Mouse (Mus musculus) lung, postnatal 0 days (tissue): Measurements from ENCODE around the gene Fam19a3.

Source experiments
- CTCF ChIP-seq: IDR thresholded peaks from 2 replicates; pipeline ENCODE4 v1.5.1; 2016; ENCODE audit warnings: antibody characterized with exemption, mild to moderate bottlenecking
- EP300 ChIP-seq: IDR thresholded peaks from 2 replicates; pipeline ENCODE4 v1.6.1; 2016; ENCODE audit warnings: antibody characterized with exemption, mild to moderate bottlenecking, control low read depth

DNA sequence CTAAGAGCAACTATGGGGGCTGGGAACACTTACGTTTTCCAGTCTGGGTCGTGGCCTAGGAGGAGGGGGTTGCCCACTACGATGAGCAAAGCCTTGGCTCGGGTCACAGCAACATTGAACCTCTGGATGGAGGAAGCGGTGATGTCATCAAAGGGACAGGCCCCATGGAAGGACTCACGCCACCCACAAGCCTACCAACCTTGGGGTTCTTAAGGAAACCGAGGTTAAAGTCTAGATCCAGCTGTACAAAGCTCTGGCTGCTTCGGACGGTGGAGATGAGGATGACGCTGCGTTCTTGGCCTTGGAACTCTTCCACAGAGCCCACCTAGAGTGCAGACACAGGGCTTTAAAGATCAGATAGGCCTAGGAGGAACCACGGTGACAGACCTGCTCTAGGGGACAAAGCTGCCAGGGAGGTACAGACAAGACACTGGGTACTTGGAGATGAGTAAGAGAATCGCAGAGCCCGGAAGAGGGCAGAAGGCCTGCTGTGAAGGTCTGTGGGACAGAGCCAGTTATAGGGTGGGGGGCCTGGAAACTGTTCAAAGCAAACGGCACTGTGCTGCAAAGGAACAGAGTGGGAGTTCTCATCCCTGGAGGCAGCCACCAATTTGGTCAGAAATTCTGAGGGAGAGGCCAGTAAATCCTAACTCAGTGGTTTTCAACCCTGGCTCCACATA, 14.2 kb upstream of the Fam19a3 start:
- TF ChIP-seq CTCF = no peak
- no peak for TF ChIP-seq EP300
